Mouse (Mus musculus) lung, postnatal 10 days (tissue): Measurements from ENCODE around the gene Phospho2.
"Not testable (repeated sequence)": the region's sequence is repeated elsewhere in the genome, so short reads cannot be mapped to it uniquely, and the experiment has no call there.

Experiments
- DNase-seq: peaks from one replicate; pipeline ENCODE4 v3.0.0; 2021

Gene Phospho2

GRCm38 (mm10) chr2:69789429-69790069, at the start of gene Phospho2, which contains the start of gene Ccdc173:
Gene Phospho2 (plus strand): TSS chr2:69789623.
Gene Ccdc173 (minus strand): TSS chr2:69789575.
- peak; percentile 99 for DNase-seq

DNA sequence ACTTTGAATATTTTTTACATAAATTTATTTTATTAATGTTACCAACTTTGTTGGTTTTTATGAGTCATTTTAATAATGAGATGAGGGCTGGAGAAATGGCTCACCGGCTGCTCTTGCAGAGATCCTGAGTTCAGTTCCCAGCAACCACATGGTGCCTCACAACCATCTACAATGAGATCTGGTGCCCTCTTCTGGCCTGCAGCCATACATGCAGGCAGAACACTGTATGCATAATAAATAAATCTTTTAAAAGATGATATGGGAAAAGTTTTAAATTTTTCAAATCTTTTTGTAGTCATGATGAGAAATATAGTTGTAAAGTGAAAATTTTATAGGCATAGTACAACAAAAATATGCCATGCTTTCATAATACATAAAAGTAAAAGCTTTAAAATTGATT, 44.3 kb upstream of the Phospho2 start:
- no peak for DNase-seq

- no peak for DNase-seq
Measured at GRCm38 (mm10) chr2:69760980-69761379, 28.4 kb upstream of the Phospho2 start.

- no peak for DNase-seq
Measured at GRCm38 (mm10) chr2:69763340-69763739, 26.1 kb upstream of the Phospho2 start.

- DNase-seq = no peak
Measured at GRCm38 (mm10) chr2:69764716-69765115, 24.7 kb upstream of the Phospho2 start.

DNA sequence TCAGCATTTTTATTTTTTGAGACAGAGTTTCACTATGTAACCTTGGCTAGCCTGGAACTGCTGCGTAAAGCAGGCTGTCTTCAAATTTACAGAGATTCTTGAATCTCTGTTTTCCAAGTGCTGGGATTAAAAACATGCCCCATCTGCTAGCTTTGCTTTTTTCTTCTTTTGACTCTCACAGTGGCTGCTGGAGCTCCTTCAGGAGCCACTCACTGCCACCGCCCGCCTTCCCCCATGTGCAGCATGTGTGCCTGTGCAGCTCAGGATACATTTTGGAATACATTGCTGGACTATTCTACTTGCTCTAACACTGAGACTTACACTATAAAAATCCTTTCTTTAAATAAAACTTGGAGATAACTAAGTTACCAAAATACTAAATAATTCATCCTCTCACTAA, 16.1 kb upstream of the Phospho2 start:
- DNase-seq = no peak

DNA sequence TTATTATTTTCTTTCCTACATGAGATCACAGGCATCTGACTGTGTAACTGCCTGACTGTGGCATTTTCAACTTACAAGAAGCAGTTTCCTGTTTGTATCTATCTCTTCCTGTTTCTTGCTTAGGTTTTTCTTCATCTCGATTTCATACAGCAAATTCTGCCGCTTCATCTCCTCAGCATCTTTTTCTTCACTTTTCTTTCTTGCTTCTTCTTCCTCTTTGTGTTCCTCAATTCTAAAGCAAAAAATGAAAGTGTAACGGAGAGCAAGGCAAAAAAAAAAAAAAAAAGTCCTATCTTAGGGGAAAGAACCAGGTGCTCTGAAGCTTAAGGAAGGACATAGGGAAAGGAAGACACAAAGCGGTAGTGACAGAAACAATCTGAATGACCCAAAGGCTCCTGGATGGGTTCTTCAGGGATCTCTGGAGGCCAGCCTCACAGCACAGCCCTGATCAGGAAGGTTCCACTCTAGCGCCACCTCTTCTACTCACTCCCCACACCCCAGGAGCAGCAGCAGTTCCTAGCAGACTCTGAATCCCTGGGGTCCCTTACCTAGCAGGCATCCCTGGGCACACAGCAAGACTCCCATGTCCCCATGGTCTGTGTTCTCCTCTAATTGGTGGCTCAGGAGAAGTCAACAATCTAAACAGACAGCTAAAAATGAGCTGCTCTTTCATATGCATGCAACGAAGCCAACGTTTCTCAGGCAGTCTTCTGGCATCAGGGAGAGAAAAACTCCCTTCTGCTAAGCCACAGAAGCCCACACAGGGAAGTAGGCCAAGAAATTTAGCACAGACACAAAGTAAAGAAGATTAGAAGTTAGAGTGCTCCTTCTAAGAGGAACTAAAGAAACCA, 11.2 kb upstream of the Phospho2 start:
- peak; percentile 5 for DNase-seq

GRCm38 (mm10) chr2:69778836-69779177, 10.6 kb upstream of the Phospho2 start:
- DNase-seq = peak; percentile 14

DNA sequence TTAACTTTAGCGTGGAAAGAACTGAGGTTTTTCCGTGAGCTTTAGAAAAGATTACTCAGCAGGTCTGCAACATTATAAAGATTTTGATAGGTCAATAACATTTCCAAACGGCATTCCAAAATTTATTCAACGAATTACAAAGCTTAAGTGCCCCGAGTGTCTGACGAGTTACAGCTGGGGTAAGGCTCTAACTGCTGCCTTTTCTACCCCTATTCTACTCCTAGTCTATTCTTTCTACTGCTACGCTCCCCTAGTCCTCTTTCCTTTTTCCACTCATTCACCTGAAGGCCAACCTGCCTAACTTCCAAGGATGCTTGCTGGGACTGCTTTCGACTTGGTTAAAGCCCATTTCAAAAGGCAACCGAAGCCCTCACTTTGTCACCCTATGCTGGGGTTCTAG, 449 bp upstream of the Phospho2 start:
- no peak for DNase-seq

DNA sequence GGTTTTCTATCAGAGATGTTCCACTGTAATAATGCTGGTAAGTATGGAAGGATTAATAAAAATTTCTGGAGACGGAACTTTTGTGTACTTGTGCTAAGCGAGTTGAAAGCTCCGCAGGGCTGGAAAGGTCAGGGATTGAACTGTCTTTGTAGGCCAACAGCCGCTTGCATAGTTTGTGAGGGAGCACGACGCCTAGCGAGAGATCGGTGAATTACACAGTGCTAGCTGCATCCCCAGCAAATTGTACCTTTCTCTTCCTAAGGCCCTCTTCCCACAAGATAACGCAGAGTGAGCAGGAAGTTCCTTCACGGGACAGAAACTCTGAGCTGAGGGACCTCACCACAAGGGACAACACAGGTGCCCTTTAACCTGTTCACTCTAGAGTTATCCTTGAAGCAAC, 862 bp downstream of the Phospho2 start:
- DNase-seq = peak; percentile 92

- no peak for DNase-seq
Measured at GRCm38 (mm10) chr2:69790722-69791121, 1.3 kb downstream of the Phospho2 start.

GRCm38 (mm10) chr2:69802911-69803312, 13.5 kb downstream of the Phospho2 start:
- DNase-seq = peak; percentile 85

GRCm38 (mm10) chr2:69803756-69804155, 14.3 kb downstream of the Phospho2 start:
- DNase-seq = no peak

GRCm38 (mm10) chr2:69804663-69805062, 15.2 kb downstream of the Phospho2 start:
- DNase-seq = not testable (repeated sequence)

- no peak for DNase-seq
Measured at GRCm38 (mm10) chr2:69810169-69810568, 20.7 kb downstream of the Phospho2 start.

DNA sequence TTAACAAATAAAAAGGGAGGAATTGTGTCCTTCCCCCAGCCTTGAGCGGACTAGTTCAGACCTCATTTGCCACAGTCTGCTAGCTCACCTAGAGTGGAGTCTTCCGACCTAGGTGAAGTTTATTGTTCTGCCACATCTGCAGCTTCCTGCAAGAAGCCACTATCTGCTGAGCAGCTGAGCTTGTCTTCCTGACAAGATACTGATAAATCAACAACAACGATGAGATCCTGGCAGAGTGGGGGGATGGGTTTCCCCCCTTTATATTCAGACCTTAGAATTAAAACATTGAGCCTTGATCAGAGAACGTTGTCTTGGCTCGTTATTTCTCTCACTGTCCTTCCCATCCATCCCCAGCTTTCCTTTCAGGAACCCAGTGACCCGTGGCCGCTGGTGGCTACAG, 21.9 kb downstream of the Phospho2 start:
- not testable (repeated sequence) for DNase-seq

DNA sequence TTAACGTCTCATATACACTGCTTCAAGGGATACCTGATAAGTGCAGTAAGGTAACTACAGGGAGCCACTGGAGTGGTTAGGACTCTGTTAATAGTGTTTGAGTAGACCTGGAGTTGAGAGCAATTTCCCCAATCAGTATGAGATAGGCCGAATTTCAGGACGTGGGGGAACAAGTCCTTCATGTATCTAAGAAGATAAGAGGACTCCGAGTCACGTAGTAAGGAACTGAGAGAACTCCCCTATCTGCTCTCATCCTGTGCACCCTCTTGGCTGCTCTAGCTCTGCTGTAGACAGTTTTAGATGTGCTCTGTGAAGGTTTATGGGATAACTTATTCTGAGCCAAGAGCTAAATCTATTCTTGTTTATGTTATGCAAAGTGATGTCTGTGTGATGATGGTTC, 27.2 kb downstream of the Phospho2 start:
- no peak for DNase-seq

DNA sequence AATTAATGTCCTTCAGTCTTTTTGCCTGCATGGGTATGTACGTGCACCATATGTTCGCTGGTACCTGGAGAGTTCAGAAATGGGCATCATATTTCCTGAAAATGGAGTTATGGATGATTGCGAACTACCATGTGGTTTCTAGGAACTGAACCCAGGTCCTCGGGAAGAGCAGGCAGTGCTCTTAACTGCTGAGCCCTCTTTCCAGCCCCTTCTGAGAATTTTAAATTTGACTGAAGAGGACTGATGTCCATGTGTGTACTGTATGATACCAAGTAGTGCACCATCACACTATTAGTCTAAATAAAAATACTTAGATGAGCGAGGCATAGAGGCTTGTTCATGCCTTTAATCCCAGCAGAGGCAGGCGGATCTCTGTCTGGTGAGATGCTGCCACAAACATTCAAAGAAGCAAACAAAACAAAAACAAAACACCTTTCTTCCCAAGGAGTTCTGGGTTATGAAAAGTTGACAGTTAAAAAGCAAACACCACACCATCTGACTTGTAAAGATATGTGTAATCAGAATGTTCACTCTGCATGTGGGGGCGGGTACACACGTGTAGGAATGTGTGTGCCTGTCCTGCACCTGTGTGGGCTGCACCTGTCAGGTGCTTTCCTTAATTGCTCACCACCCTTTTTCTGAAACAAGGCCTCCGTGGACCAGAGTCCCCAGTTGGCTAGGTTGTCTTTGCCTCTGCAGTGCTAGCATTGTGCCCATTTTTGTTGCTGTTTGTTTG, 29.1 kb downstream of the Phospho2 start:
- DNase-seq = no peak

- no peak for DNase-seq
Measured at GRCm38 (mm10) chr2:69820201-69820600, 30.8 kb downstream of the Phospho2 start.

- DNase-seq = peak; percentile 55
Measured at GRCm38 (mm10) chr2:69821711-69822110, 32.3 kb downstream of the Phospho2 start, which contains the start of gene Klhl23. Gene Klhl23 (plus strand): TSS chr2:69821944.

DNA sequence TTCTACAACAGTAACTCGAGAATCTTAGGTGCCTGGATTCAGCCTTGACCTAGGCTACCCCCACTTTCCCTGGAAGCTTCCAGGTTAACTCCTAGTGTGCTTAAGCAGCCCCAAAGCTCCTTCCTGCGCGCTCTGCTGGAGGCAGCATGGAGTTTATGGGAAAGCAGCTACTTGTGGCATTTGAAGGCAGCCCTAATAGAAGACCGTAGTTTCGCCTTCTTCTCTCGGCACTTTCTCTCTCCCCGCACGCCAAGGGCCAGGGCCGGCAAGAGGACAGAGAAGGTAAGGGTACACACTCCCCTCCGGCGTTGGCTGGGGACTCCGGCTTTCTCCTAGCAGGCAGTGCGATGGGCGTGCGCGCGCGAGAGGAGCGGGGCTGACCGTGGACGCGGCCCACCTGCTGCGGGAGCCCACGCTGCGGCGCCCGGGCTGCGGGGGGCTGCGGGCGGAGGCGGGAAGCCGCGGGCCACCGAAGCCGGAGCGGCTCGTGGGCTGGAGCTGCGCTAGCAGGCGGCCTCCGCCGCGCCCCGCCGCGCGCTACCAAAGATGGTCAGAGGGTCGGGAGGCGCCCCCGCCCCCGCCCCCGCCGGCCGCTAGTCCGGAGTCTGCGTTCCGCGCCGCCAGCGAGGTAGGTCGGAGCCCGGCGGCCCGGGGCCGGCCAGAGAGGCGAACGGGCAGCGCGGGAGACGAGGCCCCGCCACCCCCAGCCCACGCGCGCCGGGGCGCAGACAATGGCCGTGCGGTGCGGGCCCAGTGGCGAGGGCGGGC, 33.1 kb downstream of the Phospho2 start:
- DNase-seq = peak; percentile 59

DNA sequence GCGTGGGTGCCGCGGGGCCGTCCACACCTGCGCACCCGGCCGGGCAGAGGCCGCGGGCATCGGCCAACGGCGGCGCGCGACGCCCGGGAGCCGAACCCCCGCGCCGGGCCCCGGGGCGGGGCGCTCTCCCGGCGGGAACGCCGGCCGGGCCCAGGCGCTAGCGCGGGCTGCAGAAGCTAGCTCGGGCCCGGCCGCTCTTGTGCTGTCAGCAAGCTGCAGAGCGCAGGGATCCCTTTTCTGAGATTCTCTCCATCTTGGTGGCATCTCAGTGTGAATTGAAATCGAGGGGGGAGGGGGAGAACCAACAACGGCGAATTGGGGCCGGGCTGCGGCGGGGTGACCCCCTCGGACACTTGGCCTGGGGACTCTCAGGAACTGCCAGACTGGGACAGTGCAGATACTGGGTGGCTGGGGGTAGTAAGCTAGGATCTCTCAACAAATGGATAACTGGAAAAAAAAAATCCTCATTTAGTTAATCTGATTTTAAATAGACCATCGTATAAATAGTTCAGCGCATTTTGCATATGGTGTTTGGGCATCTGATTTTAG, 33.8 kb downstream of the Phospho2 start:
- DNase-seq = peak; percentile 56
